Mouse (Mus musculus): Measurements from ENCODE around the gene Foxn3. TPM values are rescaled to one million over a fixed set of nuclear protein-coding genes. Genes with fewer than 3 reads are reported as not detected.
A peak's percentile ranks its signal among the peaks of the same experiment; 100 is the strongest.

Gene Foxn3
- polyA plus RNA-seq, 1 experiment from 2014 or later = 66.2 TPM

GRCm38 (mm10) chr12:99373584-99373983 is 189.8 kb downstream of the Foxn3 start:
- no peak overlapping the region for H3K4me2 ChIP-seq
- H3K36me3 ChIP-seq = peaks cover 20% of the 10 kb centered on the region
- H3K27me3 ChIP-seq (replicated peaks) = no peaks in the 10 kb centered on the region
- 62% methylated on average over 4 of the region's 4 CpGs for WGBS
- no peak overlapping the region for H3K4me3 ChIP-seq
- no peaks in the 10 kb centered on the region for H3K9me3 ChIP-seq (replicated peaks)
- ATAC-seq (ENCODE audit: insufficient number of reproducible peaks, low FRiP score) = no peak
- H3K27ac ChIP-seq (ENCODE audit: poor library complexity, severe bottlenecking) = no peak overlapping the region
- H3K9ac ChIP-seq = no peak overlapping the region
- peaks cover 75% of the 10 kb centered on the region for H3K4me1 ChIP-seq (replicated peaks)

GRCm38 (mm10) chr12:99371500-99371899 is 191.9 kb downstream of the Foxn3 start:
- H3K9me3 ChIP-seq (replicated peaks) = no peaks in the 10 kb centered on the region
- no peaks in the 10 kb centered on the region for H3K27me3 ChIP-seq (replicated peaks)
- WGBS = 59% methylated on average over 5 of the region's 5 CpGs
- no peak overlapping the region for H3K27ac ChIP-seq (ENCODE audit: poor library complexity, severe bottlenecking)
- no peak overlapping the region for H3K4me3 ChIP-seq
- peaks cover 54% of the 10 kb centered on the region for H3K4me1 ChIP-seq (replicated peaks)
- ATAC-seq (ENCODE audit: insufficient number of reproducible peaks, low FRiP score) = no peak
- H3K4me2 ChIP-seq = no peak overlapping the region
- H3K36me3 ChIP-seq = peaks cover 20% of the 10 kb centered on the region
- H3K9ac ChIP-seq = no peak overlapping the region

GRCm38 (mm10) chr12:99368251-99368650 is 195.1 kb downstream of the Foxn3 start:
- H3K4me2 ChIP-seq = no peak overlapping the region
- no peaks in the 10 kb centered on the region for H3K9me3 ChIP-seq (replicated peaks)
- peaks cover 3% of the 10 kb centered on the region; the same call in 1 of the 2 replicates for H3K36me3 ChIP-seq
- H3K4me3 ChIP-seq = no peak overlapping the region
- no peak overlapping the region for H3K27ac ChIP-seq (ENCODE audit: poor library complexity, severe bottlenecking)
- 87% methylated on average over 10 of the region's 10 CpGs for WGBS
- no peak for ATAC-seq (ENCODE audit: insufficient number of reproducible peaks, low FRiP score)
- peaks cover 39% of the 10 kb centered on the region for H3K4me1 ChIP-seq (replicated peaks)
- H3K27me3 ChIP-seq (replicated peaks) = no peaks in the 10 kb centered on the region
- no peak overlapping the region for H3K9ac ChIP-seq

- H3K4me1 ChIP-seq (replicated peaks) = peaks cover 47% of the 10 kb centered on the region
- no peaks in the 10 kb centered on the region for H3K9me3 ChIP-seq (replicated peaks)
- no peak overlapping the region for H3K27ac ChIP-seq (ENCODE audit: poor library complexity, severe bottlenecking)
- H3K4me2 ChIP-seq = no peak overlapping the region
- 86% methylated on average over 9 of the region's 9 CpGs for WGBS
- H3K4me3 ChIP-seq = no peak overlapping the region
- no peaks in the 10 kb centered on the region for H3K27me3 ChIP-seq (replicated peaks)
- no peak for ATAC-seq (ENCODE audit: insufficient number of reproducible peaks, low FRiP score)
- H3K36me3 ChIP-seq = no peaks in the 10 kb centered on the region
- no peak overlapping the region for H3K9ac ChIP-seq
Observed at GRCm38 (mm10) chr12:99365999-99366398, 197.4 kb downstream of the Foxn3 start.

- no peaks in the 10 kb centered on the region for H3K27me3 ChIP-seq (replicated peaks)
- H3K4me1 ChIP-seq (replicated peaks) = peaks cover 43% of the 10 kb centered on the region
- no peak overlapping the region for H3K9ac ChIP-seq
- H3K27ac ChIP-seq (ENCODE audit: poor library complexity, severe bottlenecking) = no peak overlapping the region
- H3K4me3 ChIP-seq = no peak overlapping the region
- no peak overlapping the region for H3K4me2 ChIP-seq
- WGBS = 73% methylated on average over 6 of the region's 6 CpGs
- H3K9me3 ChIP-seq (replicated peaks) = no peaks in the 10 kb centered on the region
- H3K36me3 ChIP-seq = no peaks in the 10 kb centered on the region
- ATAC-seq (ENCODE audit: insufficient number of reproducible peaks, low FRiP score) = no peak
Observed at GRCm38 (mm10) chr12:99364201-99364600, 199.2 kb downstream of the Foxn3 start.

- Histone ChIP-seq H3K4me3 (no peak overlapping the region), H3K27ac (ENCODE audit: poor library complexity, severe bottlenecking) (no peak overlapping the region), H3K36me3 (no peaks in the 10 kb centered on the region), H3K9ac (no peak overlapping the region), H3K4me1 (replicated peaks) (peaks cover 48% of the 10 kb centered on the region), H3K4me2 (no peak overlapping the region), H3K9me3 (replicated peaks) (no peaks in the 10 kb centered on the region), H3K27me3 (replicated peaks) (no peaks in the 10 kb centered on the region)
- no peak for ATAC-seq (ENCODE audit: insufficient number of reproducible peaks, low FRiP score)
- 69% methylated on average over 6 of the region's 6 CpGs for WGBS
Observed at GRCm38 (mm10) chr12:99363024-99363423, 200.4 kb downstream of the Foxn3 start.

- peak overlapping the region; percentile 4; the same call in 1 of the 2 replicates for H3K27ac ChIP-seq (ENCODE audit: poor library complexity, severe bottlenecking)
- no peak for ATAC-seq (ENCODE audit: insufficient number of reproducible peaks, low FRiP score)
- no peaks in the 10 kb centered on the region for H3K27me3 ChIP-seq (replicated peaks)
- H3K9ac ChIP-seq = no peak overlapping the region
- peak overlapping the region; percentile 10; the same call in 1 of the 2 replicates for H3K4me2 ChIP-seq
- no peak overlapping the region for H3K4me3 ChIP-seq
- 41% methylated on average over 5 of the region's 5 CpGs for WGBS
- peaks cover 60% of the 10 kb centered on the region for H3K4me1 ChIP-seq (replicated peaks)
- no peaks in the 10 kb centered on the region for H3K9me3 ChIP-seq (replicated peaks)
- no peaks in the 10 kb centered on the region for H3K36me3 ChIP-seq
Observed at GRCm38 (mm10) chr12:99361752-99362132, 201.6 kb downstream of the Foxn3 start.

GRCm38 (mm10) chr12:99360958-99361751 is 202.2 kb downstream of the Foxn3 start:
- 55% methylated on average over 8 of the region's 8 CpGs for WGBS
- Histone ChIP-seq H3K36me3 (no peaks in the 10 kb centered on the region), H3K4me1 (replicated peaks) (peaks cover 64% of the 10 kb centered on the region), H3K27ac (ENCODE audit: poor library complexity, severe bottlenecking) (no peak overlapping the region), H3K4me3 (no peak overlapping the region), H3K9ac (0 out of 2 replicates have a peak overlapping the region, but pooled peaks have one; percentile 15), H3K9me3 (replicated peaks) (no peaks in the 10 kb centered on the region), H3K4me2 (0 out of 2 replicates have a peak overlapping the region, but pooled peaks have one; percentile 10), H3K27me3 (replicated peaks) (no peaks in the 10 kb centered on the region)
- ATAC-seq (ENCODE audit: insufficient number of reproducible peaks, low FRiP score) = no peak

GRCm38 (mm10) chr12:99358698-99359097 is 204.7 kb downstream of the Foxn3 start:
- H3K27ac ChIP-seq (ENCODE audit: poor library complexity, severe bottlenecking) = no peak overlapping the region
- no peak for ATAC-seq (ENCODE audit: insufficient number of reproducible peaks, low FRiP score)
- no peak overlapping the region for H3K9ac ChIP-seq
- no peaks in the 10 kb centered on the region for H3K9me3 ChIP-seq (replicated peaks)
- no peak overlapping the region for H3K4me2 ChIP-seq
- H3K27me3 ChIP-seq (replicated peaks) = no peaks in the 10 kb centered on the region
- no peak overlapping the region for H3K4me3 ChIP-seq
- H3K36me3 ChIP-seq = no peaks in the 10 kb centered on the region
- 87% methylated on average over 5 of the region's 5 CpGs for WGBS
- peaks cover 75% of the 10 kb centered on the region for H3K4me1 ChIP-seq (replicated peaks)

GRCm38 (mm10) chr12:99356660-99357059 is 206.7 kb downstream of the Foxn3 start:
- Histone ChIP-seq H3K9ac (no peak overlapping the region), H3K27me3 (replicated peaks) (no peaks in the 10 kb centered on the region), H3K4me3 (0 out of 2 replicates have a peak overlapping the region, but pooled peaks have one; percentile 8), H3K36me3 (no peaks in the 10 kb centered on the region), H3K9me3 (replicated peaks) (no peaks in the 10 kb centered on the region), H3K27ac (ENCODE audit: poor library complexity, severe bottlenecking) (peak overlapping the region; percentile 95), H3K4me2 (peak overlapping the region; percentile 46), H3K4me1 (replicated peaks) (peaks cover 75% of the 10 kb centered on the region)
- peak; percentile 27 for ATAC-seq (ENCODE audit: insufficient number of reproducible peaks, low FRiP score)
- WGBS = 36% methylated on average over 8 of the region's 8 CpGs

GRCm38 (mm10) chr12:99353692-99354091 is 209.7 kb downstream of the Foxn3 start:
- H3K4me1 ChIP-seq (replicated peaks) = peaks cover 77% of the 10 kb centered on the region
- ATAC-seq (ENCODE audit: insufficient number of reproducible peaks, low FRiP score) = no peak
- H3K9me3 ChIP-seq (replicated peaks) = no peaks in the 10 kb centered on the region
- H3K9ac ChIP-seq = no peak overlapping the region
- no peak overlapping the region for H3K4me2 ChIP-seq
- H3K36me3 ChIP-seq = no peaks in the 10 kb centered on the region
- H3K4me3 ChIP-seq = no peak overlapping the region
- no peak overlapping the region for H3K27ac ChIP-seq (ENCODE audit: poor library complexity, severe bottlenecking)
- H3K27me3 ChIP-seq (replicated peaks) = no peaks in the 10 kb centered on the region
- 92% methylated on average over 11 of the region's 11 CpGs for WGBS
